Comparison of ENCODE assay signal across 13 mouse cellular contexts in genomic region chr3:63582717-63583696, GRCm38 (mm10).
DNase-seq lines count a peak whose midpoint lies in the region; ATAC-seq and TF ChIP-seq lines count a peak whose summit lies in the region.
"Had no signal": no experiment of that assay in that cellular context is flagged by ENCODE, and none has a peak within 500 bp of the region (broad histone marks: within the 10 kb centered on the region; RNA-seq: fewer than 3 reads in every experiment).

No protein-coding gene starts in this region.

- H3K36me3 ChIP-seq in neural tube, embryonic 11.5 days (ENCODE audit: control insufficient read depth, insufficient read depth, low read length) = no peaks in the 10 kb centered on the region
- H3K36me3 ChIP-seq in hindbrain, postnatal 0 days (ENCODE audit: insufficient read depth, low read length) = no peaks in the 10 kb centered on the region
- H3K36me3 ChIP-seq in embryonic facial prominence, embryonic 10.5 days (replicated peaks) = no peaks in the 10 kb centered on the region
- H3K36me3 ChIP-seq: embryonic facial prominence, embryonic 15.5 days had no signal

- H3K27me3 ChIP-seq in neural tube, embryonic 11.5 days (ENCODE audit: control insufficient read depth, insufficient read depth, low read length) = no peaks in the 10 kb centered on the region
- H3K27me3 ChIP-seq in hindbrain, postnatal 0 days (ENCODE audit: insufficient read depth, low read length) = no peaks in the 10 kb centered on the region
- no peaks in the 10 kb centered on the region for H3K27me3 ChIP-seq in embryonic facial prominence, embryonic 10.5 days (replicated peaks; ENCODE audit: low read depth, poor library complexity, severe bottlenecking)
- H3K27me3 ChIP-seq: embryonic facial prominence, embryonic 15.5 days had no signal

- no peak overlapping the region for H3K27ac ChIP-seq in neural tube, embryonic 11.5 days (ENCODE audit: low read depth, low read length)
- H3K27ac ChIP-seq in hindbrain, postnatal 0 days = peak overlapping the region; percentile 32; the same call in 1 of the 2 replicates
- H3K27ac ChIP-seq in embryonic facial prominence, embryonic 10.5 days (replicated peaks) = no peak overlapping the region
- H3K27ac ChIP-seq: embryonic facial prominence, embryonic 15.5 days had no signal

- peak; percentile 49 for ATAC-seq in neural tube, embryonic 11.5 days (ENCODE audit: insufficient read depth, low FRiP score, low TSS enrichment)
- ATAC-seq in hindbrain, postnatal 0 days = peak; percentile 93

- TF ChIP-seq CTCF in hindbrain, postnatal 0 days (IDR thresholded peaks at IDR 0.05; ENCODE audit: low read depth) = no peak

- no peaks in the 10 kb centered on the region for H3K4me1 ChIP-seq in neural tube, embryonic 11.5 days (ENCODE audit: control insufficient read depth, insufficient read depth, low read length)
- H3K4me1 ChIP-seq in hindbrain, postnatal 0 days (ENCODE audit: insufficient read depth, low read length) = no peaks in the 10 kb centered on the region
- H3K4me1 ChIP-seq in embryonic facial prominence, embryonic 10.5 days = no peaks in the 10 kb centered on the region
- H3K4me1 ChIP-seq: embryonic facial prominence, embryonic 15.5 days had no signal

- no peak overlapping the region for H3K4me3 ChIP-seq in neural tube, embryonic 11.5 days (ENCODE audit: low read depth, low read length)
- no peak overlapping the region for H3K4me3 ChIP-seq in hindbrain, postnatal 0 days (ENCODE audit: low read length)
- no peak overlapping the region for H3K4me3 ChIP-seq in embryonic facial prominence, embryonic 10.5 days
- H3K4me3 ChIP-seq: embryonic facial prominence, embryonic 15.5 days had no signal

- WGBS in neural tube, embryonic 11.5 days = 68% methylated on average over 15 of the region's 15 CpGs
- WGBS in hindbrain, postnatal 0 days = 45% methylated on average over 15 of the region's 15 CpGs
- WGBS in embryonic facial prominence, embryonic 10.5 days = 90% methylated on average over 15 of the region's 15 CpGs

- H3K9me3 ChIP-seq in neural tube, embryonic 11.5 days (ENCODE audit: control insufficient read depth, low read length) = no peaks in the 10 kb centered on the region
- H3K9me3 ChIP-seq in hindbrain, postnatal 0 days (ENCODE audit: low read length) = no peaks in the 10 kb centered on the region
- H3K9me3 ChIP-seq in embryonic facial prominence, embryonic 10.5 days = no peaks in the 10 kb centered on the region
- H3K9me3 ChIP-seq: embryonic facial prominence, embryonic 15.5 days had no signal

- H3K9ac ChIP-seq in neural tube, embryonic 11.5 days (ENCODE audit: low read length) = no peak overlapping the region
- H3K9ac ChIP-seq in hindbrain, postnatal 0 days (replicated peaks; ENCODE audit: low read length) = no peak overlapping the region
- H3K9ac ChIP-seq: embryonic facial prominence, embryonic 15.5 days had no signal

- no peak for DNase-seq in neural tube, embryonic 11.5 days (ENCODE audit: low spot score)
- DNase-seq in neural tube, embryonic 10.5 days (ENCODE audit: extremely low spot score, low spot score) = no peak
- DNase-seq in cerebellum, adult 9-11 months = peak; percentile 51
- DNase-seq in hindbrain, postnatal 0 days (ENCODE audit: low spot score) = peak; percentile 78
- peak; percentile 4 for DNase-seq in telencephalon, adult 2 months (ENCODE audit: low read depth, low spot score)
- DNase-seq in embryonic facial prominence, embryonic 10.5 days (ENCODE audit: low spot score) = no peak
- DNase-seq in left cerebral cortex, adult 9 months (ENCODE audit: low spot score in 2 of 2) = no peak
- DNase-seq: gastrocnemius, postnatal 10 days; heart, postnatal 36 days; kidney, postnatal 4 days; lung, adult 18-20 months; right cerebral cortex, postnatal 4 days had no signal

- no peak overlapping the region for H3K4me2 ChIP-seq in neural tube, embryonic 11.5 days (ENCODE audit: low read depth)
- peak overlapping the region; percentile 21; the same call in 1 of the 2 replicates for H3K4me2 ChIP-seq in hindbrain, postnatal 0 days (ENCODE audit: low read depth, low read length)
- H3K4me2 ChIP-seq: embryonic facial prominence, embryonic 15.5 days had no signal

Comparison
In these comparisons a context has a peak if more than half of its experiments do, and no peak if none do; other contexts are left out.
1. DNase-seq: peak in cerebellum, adult 9-11 months (single experiment), hindbrain, postnatal 0 days (single experiment) and telencephalon, adult 2 months (single experiment); none in neural tube, embryonic 11.5 days (single experiment), neural tube, embryonic 10.5 days (single experiment), embryonic facial prominence, embryonic 10.5 days (single experiment) and left cerebral cortex, adult 9 months (0 of 2).